Mouse (Mus musculus): ENCODE results near the gene Vash2.
"Not testable (repeated sequence)": the region's sequence is repeated elsewhere in the genome, so short reads cannot be mapped to it uniquely, and the experiment has no call there.

Gene Vash2

GRCm38 (mm10) chr1:190979100-190979563 lies at the start of gene Vash2:
Gene Vash2, minus strand, starts transcription at chr1:190979296.
- DNase-seq (ENCODE audit: low read depth, low spot score): peak; percentile 96

DNA sequence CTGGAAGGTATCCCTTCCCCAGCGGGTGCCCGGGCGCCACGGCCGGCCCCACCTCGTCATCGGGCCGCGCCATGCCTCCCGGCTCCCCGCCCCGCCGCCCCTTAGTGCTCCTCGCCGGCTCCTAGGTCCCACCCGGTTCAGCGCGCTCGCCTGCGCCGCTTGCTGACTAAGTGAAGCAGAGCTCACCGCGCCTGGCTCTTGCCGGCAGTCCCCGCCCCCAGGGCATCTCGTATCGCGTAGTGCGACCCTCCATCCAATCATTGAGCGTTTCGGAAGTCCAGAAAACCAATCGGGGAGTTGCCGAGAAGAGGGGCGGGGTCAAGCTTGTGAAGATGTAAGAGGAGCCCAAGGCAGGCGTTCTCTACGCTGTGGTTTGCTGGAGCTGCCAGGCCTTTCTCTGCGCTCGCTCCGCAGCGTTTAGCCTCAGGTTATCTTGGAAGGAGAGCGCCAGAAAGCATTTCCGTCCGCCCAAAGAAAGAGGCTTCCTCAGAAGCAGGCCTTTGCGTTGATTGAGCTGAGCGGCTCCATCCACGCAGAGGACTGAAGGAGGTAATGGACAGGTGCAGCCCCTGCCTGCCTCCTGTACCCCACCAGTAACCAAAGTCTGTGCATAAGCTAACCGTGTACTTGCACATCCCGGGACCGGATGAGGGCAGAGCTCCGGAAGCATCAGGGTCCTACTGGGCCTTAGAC lies 47.1 kb upstream of the Vash2 start, which contains the start of gene Flvcr1:
Gene Flvcr1 (minus strand): TSS at position 138 of the 693 bp plus-strand sequence.
- DNase-seq (ENCODE audit: low read depth, low spot score): peak; percentile 100

DNA sequence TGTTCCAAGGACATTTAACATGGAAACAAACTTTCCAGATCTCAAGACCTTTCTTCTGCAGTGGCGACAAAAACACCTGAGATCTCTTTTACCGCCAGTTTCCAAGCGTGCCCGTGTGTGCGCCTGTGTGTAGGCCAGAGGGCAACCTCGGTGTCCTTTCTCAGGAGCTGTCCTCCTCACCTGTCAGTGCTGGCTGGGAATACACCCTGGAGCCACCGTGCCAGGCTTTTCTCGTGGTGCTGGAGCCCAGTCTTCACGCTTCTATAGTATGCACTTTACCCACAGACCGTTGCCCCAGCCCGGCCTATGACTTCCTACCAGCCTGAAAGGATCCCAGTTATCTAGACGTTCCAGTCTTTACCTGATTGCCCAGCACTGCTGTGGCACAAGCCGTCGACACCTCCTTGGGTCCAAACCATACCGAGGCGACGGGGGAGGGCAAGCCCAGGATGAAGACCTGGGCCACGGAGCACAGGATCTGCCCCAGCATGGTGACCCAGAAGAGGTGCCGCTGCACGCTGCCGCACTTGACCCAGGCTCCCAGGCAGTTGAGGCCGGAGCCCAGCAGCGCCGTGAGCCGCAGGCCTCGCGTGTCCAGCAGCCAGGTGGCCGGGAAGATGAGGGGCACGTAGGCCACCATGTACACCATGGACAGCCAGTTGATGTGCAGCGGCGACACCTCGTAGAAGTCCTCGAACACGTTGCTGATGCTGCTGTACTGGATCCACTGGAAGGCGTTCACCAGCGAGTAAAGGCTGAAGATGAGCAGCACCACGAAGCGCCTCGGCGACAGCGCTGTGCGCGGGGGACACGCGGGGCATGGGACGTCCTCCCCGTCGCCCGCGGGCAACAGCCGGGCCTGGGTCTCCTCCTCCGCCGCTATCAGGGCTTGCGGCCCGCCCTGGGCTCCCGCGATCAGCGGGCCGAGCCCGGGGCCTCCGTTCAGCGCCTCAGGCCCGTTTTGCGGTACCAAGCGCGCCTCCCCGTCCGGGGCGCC lies 46.2 kb upstream of the Vash2 start:
- peak; percentile 39 for DNase-seq (ENCODE audit: low read depth, low spot score)

DNA sequence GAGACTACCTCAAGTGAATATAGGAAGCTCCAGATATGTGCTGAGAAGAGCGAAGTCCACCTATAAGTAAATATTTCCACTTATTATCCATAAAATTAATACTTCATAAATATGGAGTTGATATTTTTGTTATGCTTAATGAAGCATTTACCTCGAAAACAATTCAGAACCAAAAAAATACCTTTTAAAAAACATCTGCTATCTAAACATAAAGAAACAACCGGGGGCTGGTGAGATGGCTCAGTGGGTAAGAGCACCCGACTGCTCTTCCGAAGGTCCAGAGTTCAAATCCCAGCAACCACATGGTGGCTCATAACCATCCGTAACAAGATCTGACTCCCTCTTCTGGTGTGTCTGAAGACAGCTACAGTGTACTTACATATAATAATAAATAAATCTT lies 44.7 kb upstream of the Vash2 start:
- not testable (repeated sequence) for DNase-seq (ENCODE audit: low read depth, low spot score)

DNA sequence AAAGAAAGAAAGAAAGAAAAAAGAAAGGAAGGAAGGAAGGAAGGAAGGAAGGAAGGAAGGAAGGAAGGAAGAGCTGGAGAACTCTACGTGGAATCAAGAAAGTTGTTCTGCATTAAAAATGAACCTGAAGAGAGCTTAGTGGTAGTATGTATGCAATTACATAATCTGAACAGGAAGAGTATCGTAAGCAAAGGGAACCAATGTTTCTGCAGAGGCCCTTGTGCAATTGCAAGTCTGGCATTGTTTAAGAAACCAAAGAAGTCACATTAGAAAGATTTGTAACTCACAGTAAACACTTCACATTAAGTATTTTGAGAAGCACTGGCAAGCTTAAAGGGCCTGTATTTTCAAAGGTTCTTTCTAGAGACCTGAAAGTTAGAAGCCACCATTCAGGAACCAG lies 44.0 kb upstream of the Vash2 start:
- DNase-seq (ENCODE audit: low read depth, low spot score): peak; percentile 24

DNA sequence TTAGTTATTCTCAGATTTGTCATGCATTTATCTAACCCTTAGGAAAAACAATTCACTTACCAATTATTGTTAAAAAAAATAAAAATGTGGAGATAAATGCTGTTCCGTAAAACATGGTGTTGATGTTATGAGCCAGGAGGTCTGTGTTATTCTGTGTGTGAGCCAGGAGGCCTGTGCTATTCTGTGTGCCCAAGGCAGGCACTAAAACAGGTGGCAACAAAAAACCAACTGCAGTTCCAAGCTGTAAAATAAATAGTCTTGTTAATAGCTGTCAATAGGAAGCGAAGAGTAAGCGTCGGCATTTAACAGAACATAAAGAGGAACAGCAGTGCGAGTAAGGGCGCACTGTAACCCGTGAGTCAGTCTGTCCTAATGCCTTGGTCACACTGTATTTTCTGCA lies 41.9 kb upstream of the Vash2 start:
- no peak for DNase-seq (ENCODE audit: low read depth, low spot score)

- no peak for DNase-seq (ENCODE audit: low read depth, low spot score)
Observed at GRCm38 (mm10) chr1:191020217-191020924, 41.3 kb upstream of the Vash2 start.

DNA sequence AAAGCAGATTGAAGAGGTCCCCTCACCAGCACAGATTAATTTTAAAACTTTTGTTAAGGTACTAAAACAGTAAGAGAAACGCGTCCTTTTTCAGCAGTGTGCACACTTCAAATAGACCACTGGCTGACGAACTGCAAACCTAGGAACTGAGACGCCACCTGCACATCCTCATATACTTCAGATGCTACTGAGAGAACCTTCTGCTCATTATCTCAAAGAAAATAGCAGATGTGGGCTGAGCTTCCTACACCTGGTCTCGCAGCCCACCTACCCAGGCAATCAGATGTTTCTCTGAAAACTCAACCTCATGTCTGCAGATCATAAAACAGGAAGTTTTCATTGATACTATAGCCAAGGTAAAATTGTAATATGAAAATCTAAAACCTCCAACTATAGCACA lies 40.7 kb upstream of the Vash2 start:
- no peak for DNase-seq (ENCODE audit: low read depth, low spot score)

GRCm38 (mm10) chr1:191014271-191014670 lies 35.2 kb upstream of the Vash2 start:
- no peak for DNase-seq (ENCODE audit: low read depth, low spot score)

GRCm38 (mm10) chr1:191008707-191009106 lies 29.6 kb upstream of the Vash2 start:
- peak; percentile 39 for DNase-seq (ENCODE audit: low read depth, low spot score)

DNA sequence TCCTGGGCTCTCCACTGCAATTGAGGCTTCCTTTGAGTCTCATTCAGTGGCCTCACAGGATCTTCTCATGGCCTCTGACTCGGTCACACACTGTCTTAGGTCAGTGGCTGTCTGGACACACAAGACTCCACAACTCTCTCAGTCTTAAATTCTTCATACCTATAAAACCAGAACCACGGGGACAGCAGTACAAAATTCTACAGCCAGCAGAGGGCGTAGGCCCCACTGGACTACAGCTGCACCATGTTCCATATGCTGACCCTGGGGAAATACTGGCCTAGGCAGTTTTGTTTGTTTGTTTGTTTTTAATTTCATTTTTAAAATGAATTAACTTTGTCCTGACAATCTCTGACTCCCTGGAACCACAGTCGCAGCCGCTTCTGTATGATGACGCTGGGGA lies 23.1 kb upstream of the Vash2 start:
- DNase-seq (ENCODE audit: low read depth, low spot score): no peak

DNA sequence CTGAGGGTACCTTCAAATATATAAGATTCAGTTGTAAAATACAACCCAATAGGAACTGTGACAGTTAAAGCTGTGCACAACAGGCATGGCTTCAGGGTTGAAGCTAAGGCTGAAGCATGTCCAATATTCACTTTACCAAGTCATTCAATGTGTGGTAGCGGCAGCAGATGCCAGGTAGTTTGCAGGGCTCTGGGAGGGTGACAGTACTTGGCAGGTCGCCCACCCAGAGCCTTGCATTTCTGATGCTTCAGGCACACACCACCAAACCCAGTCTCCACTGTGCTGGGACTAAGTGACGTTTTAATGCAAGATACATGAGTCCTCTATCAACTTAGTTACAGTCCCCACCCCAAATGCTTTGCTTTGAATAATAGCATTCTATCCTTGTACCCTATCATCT lies 21.6 kb upstream of the Vash2 start:
- DNase-seq (ENCODE audit: low read depth, low spot score): no peak

GRCm38 (mm10) chr1:190998027-190998426 lies 18.9 kb upstream of the Vash2 start:
- DNase-seq (ENCODE audit: low read depth, low spot score): peak; percentile 83

- peak; percentile 50 for DNase-seq (ENCODE audit: low read depth, low spot score)
Observed at GRCm38 (mm10) chr1:190996346-190996877, 17.3 kb upstream of the Vash2 start.

DNA sequence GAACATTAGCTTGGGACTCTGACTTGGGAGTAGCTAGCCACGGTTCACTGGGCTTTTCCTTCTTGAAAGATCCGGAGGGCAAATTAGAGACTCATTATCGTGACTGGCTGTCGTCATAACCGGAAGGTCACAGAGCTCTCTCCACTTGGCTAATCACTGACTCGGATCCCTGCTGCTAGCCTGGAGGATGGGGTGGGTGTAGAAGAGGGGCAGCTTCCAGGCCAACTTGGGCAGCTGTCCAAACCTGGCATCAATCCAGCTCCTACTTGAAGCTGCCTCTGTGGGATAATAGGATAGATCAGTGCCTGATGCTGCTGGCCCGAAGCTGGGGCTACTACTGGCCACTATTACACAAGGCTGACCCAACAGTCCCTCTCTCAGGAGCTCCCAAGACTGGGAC lies 16.5 kb upstream of the Vash2 start:
- peak; percentile 24 for DNase-seq (ENCODE audit: low read depth, low spot score)

GRCm38 (mm10) chr1:190989437-190990082 lies 10.5 kb upstream of the Vash2 start:
- DNase-seq (ENCODE audit: low read depth, low spot score): no peak

GRCm38 (mm10) chr1:190981412-190981811 lies 2.3 kb upstream of the Vash2 start:
- no peak for DNase-seq (ENCODE audit: low read depth, low spot score)

DNA sequence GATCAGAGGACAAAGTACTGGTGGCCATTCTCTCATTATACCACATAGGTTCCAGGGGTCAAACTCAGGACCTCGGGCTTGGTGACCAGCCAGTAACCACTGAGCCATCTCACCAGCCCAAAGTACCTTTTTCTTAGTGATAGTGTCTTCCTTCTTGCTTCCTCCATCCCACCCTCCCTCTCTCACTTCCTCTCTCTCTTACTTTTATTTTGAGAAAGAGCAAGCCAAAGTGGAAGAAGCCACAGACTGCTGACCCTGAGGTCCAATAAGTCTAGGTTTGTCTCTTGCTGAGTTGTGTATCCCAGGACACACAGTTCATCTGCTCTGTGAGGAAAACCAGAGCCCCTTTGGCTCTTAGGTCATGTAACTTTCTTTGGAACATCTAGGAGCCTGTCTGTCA lies 1.4 kb upstream of the Vash2 start:
- no peak for DNase-seq (ENCODE audit: low read depth, low spot score)

GRCm38 (mm10) chr1:190978511-190979073 lies 504 bp downstream of the Vash2 start:
- peak; percentile 54 for DNase-seq (ENCODE audit: low read depth, low spot score)

DNA sequence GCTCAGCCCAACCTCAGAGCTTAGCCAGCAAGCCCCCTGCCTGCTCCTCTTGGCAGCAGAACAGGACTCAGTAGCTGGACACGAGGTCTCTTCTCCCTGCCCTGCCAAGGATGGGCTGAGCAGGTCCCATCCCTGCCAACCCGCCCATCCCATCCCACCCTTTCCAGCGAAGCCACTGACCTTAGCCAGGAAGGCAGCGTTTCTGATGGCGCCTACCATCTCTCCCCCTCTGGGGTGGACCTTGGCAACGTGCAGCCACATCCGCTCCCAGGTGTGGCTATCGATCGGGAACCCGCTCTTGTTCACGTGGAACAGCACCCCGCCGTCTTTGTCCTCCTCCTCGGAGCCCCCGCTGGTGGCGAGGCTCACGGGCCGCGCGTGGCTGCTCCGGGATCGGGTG lies 1.1 kb downstream of the Vash2 start:
- peak; percentile 32 for DNase-seq (ENCODE audit: low read depth, low spot score)

Measured in 3T3-L1 (cell line).